Mouse (Mus musculus): ENCODE results near the gene Msl1. TPM values are rescaled to one million over a fixed set of nuclear protein-coding genes. Genes with fewer than 3 reads are reported as not detected.

The Msl1 gene
- polyA plus RNA-seq, 1 experiment from 2014 or later = 28.0 TPM

DNA sequence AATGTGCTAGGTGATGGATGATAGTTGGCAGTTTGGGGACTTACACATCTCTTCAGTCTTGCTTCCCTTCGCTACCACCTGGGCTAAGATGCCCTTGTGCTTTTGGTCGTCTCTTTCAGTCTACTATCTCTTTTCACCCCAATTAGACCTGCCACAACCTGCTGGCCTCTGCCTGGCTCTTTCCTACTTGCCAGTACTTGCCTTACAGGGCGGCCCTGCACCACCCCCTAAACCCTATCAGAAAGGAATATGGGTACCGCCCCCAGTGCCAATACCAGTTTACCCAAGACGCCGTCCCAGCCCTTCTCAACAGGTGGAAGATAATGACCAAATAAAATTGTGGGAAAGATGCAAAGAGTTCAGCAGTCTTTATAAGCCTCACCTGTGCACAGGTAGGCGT lies 40.8 kb downstream of the Msl1 start:
- Histone ChIP-seq H3K4me1 (replicated peaks; ENCODE audit: control insufficient read depth, insufficient read depth, low read length) (no peaks in the 10 kb centered on the region), H3K4me2 (replicated peaks; ENCODE audit: low read depth, low read length) (peak overlapping the region; percentile 98; the same call in 1 of the 2 replicates), H3K9me3 (ENCODE audit: control insufficient read depth, low read length) (no peaks in the 10 kb centered on the region), H3K36me3 (ENCODE audit: control insufficient read depth, insufficient read depth, low read length) (peaks cover 9% of the 10 kb centered on the region), H3K27me3 (ENCODE audit: control insufficient read depth, insufficient read depth, low read length) (peaks cover 8% of the 10 kb centered on the region; the same call in 1 of the 2 replicates), H3K4me3 (ENCODE audit: low read depth, low read length) (no peak overlapping the region), H3K27ac (ENCODE audit: low read depth, low read length) (no peak overlapping the region), H3K9ac (ENCODE audit: low read depth, low read length) (no peak overlapping the region)
- DNase-seq (ENCODE audit: low spot score) (no peak), ATAC-seq (ENCODE audit: low FRiP score) (no peak)
- WGBS = 27% methylated on average over 7 of the region's 7 CpGs

DNA sequence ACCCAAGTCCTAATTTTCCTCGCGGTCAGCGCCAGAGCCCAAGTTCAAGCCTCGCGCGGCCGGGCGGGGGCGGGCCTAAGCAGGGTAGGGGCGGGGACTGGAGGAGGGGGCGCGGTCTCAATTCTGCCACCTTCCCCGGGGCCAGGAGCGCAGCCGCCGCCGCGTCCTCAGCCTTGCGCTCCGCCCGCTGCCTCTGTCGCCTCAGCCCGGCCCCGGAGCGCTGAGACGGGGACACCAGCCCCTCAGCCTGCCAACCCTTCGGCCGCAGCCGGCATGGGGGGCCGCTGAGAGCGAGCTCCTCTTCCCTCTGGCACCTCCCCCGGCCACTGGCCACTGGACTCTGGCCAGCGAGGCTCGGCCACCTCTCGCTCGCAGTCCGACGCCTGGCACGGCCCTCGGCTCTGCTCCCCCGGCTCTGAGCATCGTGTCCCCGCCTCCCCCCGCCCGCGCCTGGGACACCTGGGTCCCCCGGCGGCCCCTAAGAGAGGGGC lies 41.4 kb downstream of the Msl1 start, which contains the start of gene Rapgefl1:
TSS of gene Rapgefl1 (plus strand) at position 135 of the 491 bp plus-strand sequence.
- peak within 1 kb of the TSS; percentile 53 for H3K4me3 ChIP-seq (ENCODE audit: low read depth, low read length)
- peak within 1 kb of the TSS; percentile 98 for H3K4me2 ChIP-seq (replicated peaks; ENCODE audit: low read depth, low read length)
- peak within 1 kb of the TSS; percentile 67; the same call in 1 of the 2 replicates for H3K27ac ChIP-seq (ENCODE audit: low read depth, low read length)
- no peaks in the 10 kb centered on the region for H3K9me3 ChIP-seq (ENCODE audit: control insufficient read depth, low read length)
- peaks cover 7% of the 10 kb centered on the region; the same call in 1 of the 2 replicates for H3K36me3 ChIP-seq (ENCODE audit: control insufficient read depth, insufficient read depth, low read length)
- H3K9ac ChIP-seq (ENCODE audit: low read depth, low read length) = peak within 1 kb of the TSS; percentile 66
- ATAC-seq (ENCODE audit: low FRiP score) (peak; percentile 87), DNase-seq (ENCODE audit: low spot score) (peak; percentile 87)
- peaks cover 8% of the 10 kb centered on the region; the same call in 1 of the 2 replicates for H3K27me3 ChIP-seq (ENCODE audit: control insufficient read depth, insufficient read depth, low read length)
- H3K4me1 ChIP-seq (replicated peaks; ENCODE audit: control insufficient read depth, insufficient read depth, low read length) = no peaks in the 10 kb centered on the region
- WGBS = under 1% methylated on average over 37 of the region's 48 CpGs

DNA sequence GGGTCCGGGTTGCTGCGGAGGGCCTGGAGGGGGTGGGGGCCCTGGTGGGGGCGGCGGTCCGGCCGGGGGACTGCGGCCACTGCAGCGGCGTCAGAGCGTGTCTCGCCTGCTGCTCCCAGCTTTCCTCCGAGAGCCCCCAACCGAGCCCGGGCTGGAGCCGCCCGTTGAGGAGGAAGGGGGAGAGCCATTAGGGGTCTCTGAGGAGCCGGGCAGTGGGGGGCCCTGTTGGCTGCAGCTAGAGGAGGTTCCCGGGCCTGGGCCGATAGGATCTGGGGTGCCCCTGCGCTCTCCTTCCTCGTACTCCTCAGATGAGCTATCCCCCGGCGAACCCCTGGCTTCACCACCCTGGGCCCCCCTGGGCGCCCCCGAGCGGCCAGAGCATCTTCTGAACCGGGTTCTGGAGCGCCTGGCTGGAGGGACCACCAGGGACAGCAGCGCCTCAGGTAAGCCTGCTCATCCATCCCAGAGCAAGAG lies 42.0 kb downstream of the Msl1 start:
- DNase-seq (ENCODE audit: low spot score) = peak; percentile 39
- Histone ChIP-seq H3K27me3 (ENCODE audit: control insufficient read depth, insufficient read depth, low read length) (peaks cover 8% of the 10 kb centered on the region; the same call in 1 of the 2 replicates), H3K4me3 (ENCODE audit: low read depth, low read length) (peak overlapping the region; percentile 53), H3K27ac (ENCODE audit: low read depth, low read length) (no peak overlapping the region), H3K9me3 (ENCODE audit: control insufficient read depth, low read length) (no peaks in the 10 kb centered on the region), H3K9ac (ENCODE audit: low read depth, low read length) (peak overlapping the region; percentile 66), H3K4me2 (replicated peaks; ENCODE audit: low read depth, low read length) (peak overlapping the region; percentile 98), H3K4me1 (replicated peaks; ENCODE audit: control insufficient read depth, insufficient read depth, low read length) (no peaks in the 10 kb centered on the region), H3K36me3 (ENCODE audit: control insufficient read depth, insufficient read depth, low read length) (peaks cover 7% of the 10 kb centered on the region; the same call in 1 of the 2 replicates)
- 1% methylated on average over 29 of the region's 29 CpGs for WGBS
- ATAC-seq (ENCODE audit: low FRiP score) = peak; percentile 53; the same call in 1 of the 2 replicates

DNA sequence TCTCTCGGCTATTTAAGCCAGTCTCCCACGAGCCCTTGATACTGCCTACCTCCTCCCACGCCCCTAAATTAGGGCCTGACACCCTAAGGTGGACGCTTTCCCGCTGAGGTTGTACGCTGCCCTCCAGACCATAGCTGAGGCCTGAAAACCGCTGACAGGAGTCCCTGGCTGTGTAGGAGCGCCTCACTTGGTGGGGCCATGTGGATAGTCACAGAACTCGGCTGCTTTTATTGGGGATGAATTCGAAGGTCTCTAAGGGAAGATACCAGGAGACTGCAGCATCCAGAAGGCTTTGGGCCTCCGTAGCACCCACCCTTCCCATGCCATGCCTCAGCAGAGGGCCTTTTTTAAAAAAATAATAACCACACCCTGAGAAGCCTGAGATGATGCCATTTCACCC lies 42.6 kb downstream of the Msl1 start:
- Histone ChIP-seq H3K9ac (ENCODE audit: low read depth, low read length) (no peak overlapping the region), H3K36me3 (ENCODE audit: control insufficient read depth, insufficient read depth, low read length) (peaks cover 4% of the 10 kb centered on the region; the same call in 1 of the 2 replicates), H3K9me3 (ENCODE audit: control insufficient read depth, low read length) (no peaks in the 10 kb centered on the region), H3K4me1 (replicated peaks; ENCODE audit: control insufficient read depth, insufficient read depth, low read length) (no peaks in the 10 kb centered on the region), H3K4me2 (replicated peaks; ENCODE audit: low read depth, low read length) (peak overlapping the region; percentile 98; the same call in 1 of the 2 replicates), H3K27ac (ENCODE audit: low read depth, low read length) (no peak overlapping the region), H3K27me3 (ENCODE audit: control insufficient read depth, insufficient read depth, low read length) (peaks cover 8% of the 10 kb centered on the region; the same call in 1 of the 2 replicates), H3K4me3 (ENCODE audit: low read depth, low read length) (no peak overlapping the region; the same call in 1 of the 2 replicates)
- no peak for DNase-seq (ENCODE audit: low spot score)
- no peak for ATAC-seq (ENCODE audit: low FRiP score)
- WGBS = 58% methylated on average over 11 of the region's 11 CpGs

DNA sequence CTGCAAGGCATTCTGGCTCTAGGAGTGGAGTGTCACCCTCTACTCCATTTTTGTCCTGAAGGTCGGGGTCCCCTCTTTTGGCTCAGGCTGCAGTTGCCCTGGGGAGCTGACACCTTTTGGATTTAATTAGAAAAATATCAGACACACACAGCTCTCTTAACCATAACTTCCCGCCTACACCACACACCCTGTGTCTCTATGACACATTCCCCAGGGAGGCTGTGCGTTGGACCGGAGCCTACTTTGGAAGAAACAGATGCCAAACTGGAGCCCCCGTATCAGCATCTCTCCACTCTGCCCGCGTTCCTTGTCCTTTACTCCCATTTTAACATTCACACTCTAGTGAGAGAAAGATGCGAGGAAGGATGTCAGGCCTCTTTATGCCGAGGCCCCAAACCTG lies 43.2 kb downstream of the Msl1 start:
- Histone ChIP-seq H3K4me1 (replicated peaks; ENCODE audit: control insufficient read depth, insufficient read depth, low read length) (no peaks in the 10 kb centered on the region), H3K36me3 (ENCODE audit: control insufficient read depth, insufficient read depth, low read length) (no peaks in the 10 kb centered on the region), H3K27me3 (ENCODE audit: control insufficient read depth, insufficient read depth, low read length) (peaks cover 8% of the 10 kb centered on the region; the same call in 1 of the 2 replicates), H3K4me2 (replicated peaks; ENCODE audit: low read depth, low read length) (no peak overlapping the region), H3K27ac (ENCODE audit: low read depth, low read length) (no peak overlapping the region), H3K4me3 (ENCODE audit: low read depth, low read length) (no peak overlapping the region), H3K9ac (ENCODE audit: low read depth, low read length) (no peak overlapping the region), H3K9me3 (ENCODE audit: control insufficient read depth, low read length) (no peaks in the 10 kb centered on the region)
- WGBS = 76% methylated on average over 9 of the region's 9 CpGs
- DNase-seq (ENCODE audit: low spot score) (no peak), ATAC-seq (ENCODE audit: low FRiP score) (no peak)

DNA sequence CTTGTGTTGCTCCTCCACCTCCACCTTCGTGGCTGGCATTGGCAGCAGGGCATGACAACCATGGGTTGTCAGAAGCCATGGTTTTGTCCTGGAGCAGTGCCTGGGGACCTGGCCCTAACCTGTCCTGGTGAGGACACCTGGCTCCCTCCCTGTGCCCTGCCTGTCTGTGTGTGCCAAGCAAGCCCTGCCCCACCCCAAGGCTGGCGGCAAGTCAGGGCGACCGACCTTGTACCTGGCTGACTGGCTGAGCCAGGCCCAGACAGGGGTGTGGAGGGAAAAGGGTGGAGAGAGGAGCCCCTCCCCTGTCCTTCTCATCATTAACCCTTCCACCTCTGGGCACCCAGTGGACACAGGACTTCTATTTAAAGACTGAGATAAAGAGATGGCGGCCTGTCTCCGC lies 44.1 kb downstream of the Msl1 start:
- Histone ChIP-seq H3K27me3 (ENCODE audit: control insufficient read depth, insufficient read depth, low read length) (peaks cover 8% of the 10 kb centered on the region; the same call in 1 of the 2 replicates), H3K9ac (ENCODE audit: low read depth, low read length) (no peak overlapping the region), H3K27ac (ENCODE audit: low read depth, low read length) (no peak overlapping the region), H3K4me3 (ENCODE audit: low read depth, low read length) (no peak overlapping the region), H3K9me3 (ENCODE audit: control insufficient read depth, low read length) (no peaks in the 10 kb centered on the region), H3K36me3 (ENCODE audit: control insufficient read depth, insufficient read depth, low read length) (no peaks in the 10 kb centered on the region), H3K4me2 (replicated peaks; ENCODE audit: low read depth, low read length) (no peak overlapping the region), H3K4me1 (replicated peaks; ENCODE audit: control insufficient read depth, insufficient read depth, low read length) (no peaks in the 10 kb centered on the region)
- no peak for DNase-seq (ENCODE audit: low spot score)
- whole genome bisulfite sequencing = 41% methylated on average over 6 of the region's 6 CpGs
- no peak for ATAC-seq (ENCODE audit: low FRiP score)

DNA sequence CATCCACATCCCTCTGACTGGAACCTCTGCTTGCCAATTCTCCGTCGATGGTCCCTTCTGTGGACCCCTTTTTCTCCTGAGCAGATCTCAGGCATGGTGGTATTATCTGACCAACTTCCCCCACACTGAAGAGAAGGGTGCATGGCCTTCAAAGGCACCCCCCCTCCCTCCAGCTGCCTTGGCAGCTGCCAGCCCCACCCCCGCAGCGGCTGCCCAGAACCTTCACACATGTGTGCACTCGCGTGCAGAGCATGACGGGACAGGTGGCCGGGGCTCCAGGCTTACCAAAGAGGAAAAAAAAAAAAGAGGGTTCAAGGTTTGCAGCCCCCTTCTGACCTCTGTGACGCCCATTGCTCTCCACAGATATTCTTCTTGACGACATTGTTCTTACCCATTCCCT lies 44.6 kb downstream of the Msl1 start:
- Histone ChIP-seq H3K27ac (ENCODE audit: low read depth, low read length) (no peak overlapping the region), H3K36me3 (ENCODE audit: control insufficient read depth, insufficient read depth, low read length) (no peaks in the 10 kb centered on the region), H3K4me2 (replicated peaks; ENCODE audit: low read depth, low read length) (no peak overlapping the region), H3K9me3 (ENCODE audit: control insufficient read depth, low read length) (no peaks in the 10 kb centered on the region), H3K4me3 (ENCODE audit: low read depth, low read length) (no peak overlapping the region), H3K9ac (ENCODE audit: low read depth, low read length) (no peak overlapping the region), H3K4me1 (replicated peaks; ENCODE audit: control insufficient read depth, insufficient read depth, low read length) (no peaks in the 10 kb centered on the region), H3K27me3 (ENCODE audit: control insufficient read depth, insufficient read depth, low read length) (peaks cover 8% of the 10 kb centered on the region; the same call in 1 of the 2 replicates)
- WGBS = 67% methylated on average over 10 of the region's 10 CpGs
- DNase-seq (ENCODE audit: low spot score) (no peak), ATAC-seq (ENCODE audit: low FRiP score) (no peak)

DNA sequence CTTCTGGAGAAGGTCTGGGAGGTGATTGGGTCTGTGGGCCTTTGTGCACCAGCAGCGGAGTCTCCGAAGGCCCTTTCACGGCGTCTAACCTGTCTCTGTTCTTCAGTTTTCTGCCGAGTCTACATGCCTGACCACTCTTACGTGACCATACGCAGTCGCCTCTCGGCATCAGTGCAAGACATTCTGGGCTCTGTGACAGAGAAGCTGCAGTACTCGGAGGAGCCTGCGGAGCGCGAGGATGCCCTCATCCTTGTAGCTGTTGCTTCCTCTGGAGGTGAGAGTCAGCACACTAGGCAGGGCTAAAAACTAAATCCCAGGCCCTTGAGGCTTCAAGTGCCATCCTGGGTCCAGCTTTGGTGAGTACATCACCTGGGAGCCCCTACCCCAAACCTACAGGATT lies 50.7 kb downstream of the Msl1 start:
- H3K9me3 ChIP-seq (ENCODE audit: control insufficient read depth, low read length) = no peaks in the 10 kb centered on the region
- no peak overlapping the region for H3K9ac ChIP-seq (ENCODE audit: low read depth, low read length)
- no peak for DNase-seq (ENCODE audit: low spot score)
- no peak overlapping the region for H3K4me3 ChIP-seq (ENCODE audit: low read depth, low read length)
- H3K27me3 ChIP-seq (ENCODE audit: control insufficient read depth, insufficient read depth, low read length) = no peaks in the 10 kb centered on the region; the same call in 1 of the 2 replicates
- H3K27ac ChIP-seq (ENCODE audit: low read depth, low read length) = no peak overlapping the region
- no peak for ATAC-seq (ENCODE audit: low FRiP score)
- no peaks in the 10 kb centered on the region for H3K36me3 ChIP-seq (ENCODE audit: control insufficient read depth, insufficient read depth, low read length)
- WGBS = 62% methylated on average over 13 of the region's 13 CpGs
- H3K4me1 ChIP-seq (replicated peaks; ENCODE audit: control insufficient read depth, insufficient read depth, low read length) = peaks cover 6% of the 10 kb centered on the region
- no peak overlapping the region for H3K4me2 ChIP-seq (replicated peaks; ENCODE audit: low read depth, low read length)

Data from hindbrain, embryonic 11.5 days (tissue).